Mouse (Mus musculus) heart, adult 2 months (tissue): ENCODE results near the gene Rsph6a.

Experiments used
- EP300 ChIP-seq: fragments of 200-500 bp; IDR thresholded peaks from 2 replicates; pipeline ENCODE4 v1.6.1; 2011; ENCODE audit warnings: low read depth, low read length, control low read depth; ENCODE audit not compliant: insufficient read depth
- POLR2A ChIP-seq: fragments of 200-500 bp; IDR thresholded peaks from 2 replicates; pipeline ENCODE4 v1.6.1; 2011; ENCODE audit warnings: mild to moderate bottlenecking, low read depth, low read length, control low read depth; ENCODE audit not compliant: insufficient read depth

GRCm38 (mm10) chr7:19119083-19119482, 64.6 kb downstream of the Rsph6a start:
- TF ChIP-seq POLR2A = no peak
- no peak for TF ChIP-seq EP300
